Mouse (Mus musculus) heart, adult 2 months (tissue): Measurements from ENCODE around the gene Wrb.

ENCODE experiments used
- CTCF ChIP-seq: fragments of 200-600 bp; IDR thresholded peaks from 2 replicates; pipeline ENCODE4 v1.8.1; 2022; ENCODE audit warnings: antibody characterized with exemption, mild to moderate bottlenecking, moderate library complexity
- EP300 ChIP-seq: fragments of 200-500 bp; IDR thresholded peaks from 2 replicates; pipeline ENCODE4 v1.6.1; 2011; ENCODE audit warnings: low read depth, low read length, control low read depth; ENCODE audit not compliant: insufficient read depth
- POLR2A ChIP-seq: fragments of 200-500 bp; IDR thresholded peaks from 2 replicates; pipeline ENCODE4 v1.6.1; 2011; ENCODE audit warnings: mild to moderate bottlenecking, low read depth, low read length, control low read depth; ENCODE audit not compliant: insufficient read depth

DNA sequence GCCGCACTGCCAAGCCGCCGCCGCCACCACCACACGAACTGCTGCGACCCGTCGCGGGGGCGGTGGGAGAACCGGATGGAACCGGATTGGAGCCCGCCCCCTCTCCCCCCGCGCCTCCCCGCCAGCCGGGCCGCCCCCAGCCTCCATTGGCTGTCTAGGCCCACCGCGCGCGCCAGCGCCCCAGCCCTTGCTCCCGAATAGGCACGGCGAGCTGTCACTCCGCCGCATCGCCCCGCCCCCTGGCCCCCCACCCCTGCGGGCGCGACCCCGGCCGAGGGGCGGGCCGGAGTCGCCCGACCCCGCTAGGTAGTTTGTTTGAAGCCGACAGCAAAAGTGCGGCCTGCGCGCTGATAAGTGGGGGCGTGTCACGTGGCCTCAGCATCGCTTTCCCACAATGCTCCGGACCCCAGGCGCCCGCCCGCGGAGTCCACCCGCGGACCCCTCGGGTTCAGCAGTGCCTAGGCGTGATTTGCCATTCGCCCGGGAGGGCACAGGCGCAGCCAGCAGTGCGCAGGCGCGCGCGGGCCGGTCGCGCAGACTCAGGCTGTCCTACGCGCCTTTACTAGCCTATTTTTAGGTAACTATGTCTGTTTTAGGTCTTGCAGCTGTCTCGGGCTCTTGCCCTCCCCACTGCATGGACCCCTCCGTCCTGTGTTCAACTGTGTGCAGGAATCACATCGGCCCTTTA lies 17.4 kb upstream of the Wrb start, which contains the start of gene Hmgn1:
- TF ChIP-seq CTCF (no peak), POLR2A (peak; percentile 96), EP300 (0 out of 2 replicates have a peak, but pooled peaks have one; percentile 66)
